Mouse (Mus musculus): ENCODE measurements around the gene Cog4.

GRCm38 (mm10) chr8:110847645-110848495, 1.5 kb downstream of the Cog4 start:
- no peak for TF ChIP-seq GATA1 (IDR thresholded peaks at IDR 0.05; ENCODE audit: borderline replicate concordance, low read length)
- no peak for TF ChIP-seq FLI1 (IDR thresholded peaks at IDR 0.05; ENCODE audit: low read length)

All from megakaryocyte, embryonic 14.5 days (primary cell).